Mouse (Mus musculus) CD4-positive naive resting alpha-beta T cell, adult 57 days (primary cell): ENCODE measurements around the gene Ascl5. TPM values are rescaled to one million over a fixed set of nuclear protein-coding genes. Genes with fewer than 3 reads are reported as not detected.

Experiments used
- total RNA-seq: library from RNA; stranded (reverse); gene quantifications from one replicate; pipeline ENCODE4 v1.2.4, GENCODE M21; 2023

Gene Ascl5
- not detected for total RNA-seq

DNA sequence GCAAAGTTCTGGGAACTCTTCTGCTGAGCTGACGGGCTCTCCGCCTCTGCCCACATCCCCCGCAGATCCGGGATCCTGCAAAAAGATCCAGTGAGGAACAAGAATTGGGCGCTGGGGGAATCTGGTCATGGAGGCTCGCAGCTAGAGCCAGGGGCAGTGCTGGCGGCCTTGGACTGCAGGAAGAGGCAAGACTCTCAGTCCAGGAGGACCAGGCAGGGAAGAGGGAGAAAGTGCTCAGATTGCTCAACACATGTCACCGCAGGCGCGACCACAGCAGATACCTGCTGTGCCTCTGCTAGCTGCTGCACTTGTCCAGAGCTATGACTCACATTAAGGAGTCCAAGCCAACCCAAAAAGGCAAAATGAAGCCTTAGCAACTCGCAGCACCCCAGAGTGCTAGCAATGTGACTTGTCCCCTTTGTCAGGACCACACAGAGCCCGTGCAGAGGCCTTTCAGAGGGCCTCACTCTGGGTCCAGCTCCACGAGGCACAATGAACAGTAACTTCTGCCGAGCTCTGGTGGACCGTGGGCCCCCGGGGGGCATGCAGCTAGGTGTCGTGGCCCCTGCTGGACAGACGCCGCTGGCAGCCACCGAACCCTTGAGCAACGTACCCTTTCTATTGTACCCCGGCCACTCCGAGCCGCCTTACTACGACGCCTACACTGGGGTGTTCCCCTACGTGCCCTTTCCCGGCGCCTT lies at the start of gene Ascl5:
Ascl5 (plus strand) TSS at position 493 of the 701 bp plus-strand sequence.

DNA sequence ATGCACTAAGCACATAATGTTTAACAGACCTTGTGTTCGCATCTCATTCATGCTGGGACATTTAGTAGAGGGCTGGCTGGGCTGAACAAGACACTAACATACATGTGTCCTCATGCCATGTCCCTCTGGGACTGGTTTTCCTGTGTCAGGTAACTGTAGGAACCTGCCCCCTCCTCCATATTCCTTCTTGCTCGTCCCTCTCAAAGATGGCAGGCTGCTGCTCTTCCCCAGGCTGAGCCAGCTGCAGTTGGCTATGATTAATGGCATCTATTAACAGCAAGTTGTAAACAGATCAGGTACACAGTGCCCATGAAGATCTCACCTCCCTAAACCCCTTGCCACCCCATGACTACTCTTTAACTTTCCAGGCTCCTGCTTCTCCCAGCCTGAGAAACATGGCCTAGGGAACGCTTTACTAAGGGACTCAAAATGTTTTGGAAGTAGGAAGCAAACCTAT lies 44.3 kb upstream of the Ascl5 start, which contains the start of gene Igfn1:
Igfn1 (minus strand) TSS at position 51 of the 457 bp plus-strand sequence.

DNA sequence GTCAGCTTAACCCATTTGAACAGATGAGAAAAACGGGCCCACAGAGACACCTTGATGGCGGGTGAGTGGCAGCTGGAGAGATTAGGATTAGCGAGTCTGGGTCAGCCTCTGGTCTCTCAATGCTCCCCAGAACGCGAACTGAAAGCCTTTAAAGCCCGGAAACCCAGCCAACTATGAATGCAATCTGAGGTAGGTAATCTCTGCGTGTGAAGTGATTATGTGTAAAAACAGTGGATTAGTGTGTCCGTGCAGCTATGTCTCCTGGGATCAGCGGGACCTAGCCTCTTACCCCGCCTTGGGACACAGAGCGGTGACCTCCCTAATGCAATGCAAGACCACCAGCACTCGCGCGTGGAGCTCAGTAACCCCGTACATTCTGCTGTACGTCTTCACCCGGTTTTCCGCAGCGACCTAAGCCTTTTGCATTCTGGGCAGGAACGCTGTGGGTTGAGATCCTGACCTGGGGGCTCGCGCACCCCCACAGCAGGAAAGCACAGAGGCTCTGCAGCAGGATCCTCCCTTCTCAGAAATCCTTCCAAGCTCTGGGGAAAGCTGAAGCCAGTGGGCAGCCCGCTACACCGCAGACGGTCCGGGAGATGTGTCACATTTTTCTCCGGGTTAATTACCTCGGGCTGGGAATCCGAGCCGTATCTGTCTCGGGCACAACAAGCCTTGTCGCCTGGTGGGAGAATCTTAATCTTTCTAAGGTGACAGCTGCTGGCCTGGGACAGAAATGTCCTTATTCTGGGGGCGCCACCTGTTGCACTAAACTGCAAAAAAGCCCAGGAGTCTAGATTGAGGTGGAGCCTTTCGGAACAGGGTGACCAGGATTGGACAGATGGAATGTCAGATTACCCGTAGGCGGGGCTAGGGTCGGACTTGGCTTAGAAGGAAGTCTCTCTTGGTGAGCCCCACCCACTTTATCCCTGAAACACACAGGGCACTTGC lies 43.1 kb upstream of the Ascl5 start, which contains the start of gene Tmem9:
Tmem9 (plus strand) TSS at position 940 of the 948 bp plus-strand sequence.

DNA sequence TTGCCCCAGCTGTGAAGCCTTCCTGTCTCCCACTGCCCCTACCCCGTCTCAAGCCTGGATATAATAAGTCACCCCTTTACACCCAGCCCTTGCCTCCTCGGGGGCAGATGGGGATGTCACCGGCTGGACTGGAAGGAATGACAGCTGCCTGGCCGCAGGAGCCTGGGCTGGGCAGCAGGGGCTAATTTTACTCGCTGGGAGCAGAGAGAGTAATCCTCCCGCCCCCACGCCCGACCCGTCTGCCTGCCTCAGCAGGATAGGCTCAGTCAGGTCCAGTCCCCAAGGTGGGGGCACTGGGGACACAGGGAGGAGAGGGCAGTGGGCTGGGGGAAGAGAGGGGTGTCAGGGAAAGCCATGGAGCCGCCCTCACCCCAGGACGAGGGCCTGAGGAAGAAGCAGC lies 1.9 kb downstream of the Ascl5 start, which contains the start of gene Cacna1s:
Cacna1s (plus strand) TSS at position 204 of the 400 bp plus-strand sequence.

Other genes starting within 250 kb of the Ascl5 start
- gene Lad1, start 232.2 kb upstream of the Ascl5 start, total RNA-seq = 1.2 TPM
- gene Tnnt2, start 214.4 kb upstream of the Ascl5 start, total RNA-seq = 0.71 TPM
- gene Pkp1, start 131.6 kb upstream of the Ascl5 start, total RNA-seq = not detected
- gene Igfn1, start 44.5 kb upstream of the Ascl5 start, total RNA-seq = not detected
- 11.6 TPM for gene Tmem9, start 42.7 kb upstream of the Ascl5 start, total RNA-seq
- gene Cacna1s, start 1.9 kb downstream of the Ascl5 start, total RNA-seq = not detected
- gene Kif21b, start 80.6 kb downstream of the Ascl5 start, total RNA-seq = 376 TPM
- gene Mroh3, start 162.0 kb downstream of the Ascl5 start, total RNA-seq = not detected
- gene Inava, start 183.5 kb downstream of the Ascl5 start, total RNA-seq = not detected
- 0.74 TPM for gene Gpr25, start 210.1 kb downstream of the Ascl5 start, total RNA-seq